Mouse (Mus musculus) ES-E14 (cell line): Measurements from ENCODE around the gene Plcd1.

Source experiments
- HCFC1 ChIP-seq: IDR thresholded peaks from 2 replicates; pipeline ENCODE4 v1.6.1; 2012; ENCODE audit warnings: low read length, inconsistent platforms, borderline replicate concordance; ENCODE audit not compliant: insufficient read depth
- MAFK ChIP-seq: IDR thresholded peaks from 2 replicates; pipeline ENCODE4 v1.6.1; 2014; ENCODE audit warnings: mild to moderate bottlenecking, low read depth, low read length, inconsistent platforms; ENCODE audit not compliant: insufficient read depth
- ZNF384 ChIP-seq: IDR thresholded peaks from 2 replicates; pipeline ENCODE4 v1.6.1; 2012; ENCODE audit warnings: low read depth, low read length, inconsistent platforms

GRCm38 (mm10) chr9:119119409-119120167 lies 26.3 kb upstream of the Plcd1 start:
- no peak for TF ChIP-seq ZNF384
- TF ChIP-seq MAFK: no peak
- TF ChIP-seq HCFC1: no peak
